Mouse (Mus musculus): ENCODE data around the gene Rab11fip3. TPM values are rescaled to one million over a fixed set of nuclear protein-coding genes. Genes with fewer than 3 reads are reported as not detected.

Gene Rab11fip3
- polyA plus RNA-seq, 1 experiment from 2014 or later, result 4.5 TPM

DNA sequence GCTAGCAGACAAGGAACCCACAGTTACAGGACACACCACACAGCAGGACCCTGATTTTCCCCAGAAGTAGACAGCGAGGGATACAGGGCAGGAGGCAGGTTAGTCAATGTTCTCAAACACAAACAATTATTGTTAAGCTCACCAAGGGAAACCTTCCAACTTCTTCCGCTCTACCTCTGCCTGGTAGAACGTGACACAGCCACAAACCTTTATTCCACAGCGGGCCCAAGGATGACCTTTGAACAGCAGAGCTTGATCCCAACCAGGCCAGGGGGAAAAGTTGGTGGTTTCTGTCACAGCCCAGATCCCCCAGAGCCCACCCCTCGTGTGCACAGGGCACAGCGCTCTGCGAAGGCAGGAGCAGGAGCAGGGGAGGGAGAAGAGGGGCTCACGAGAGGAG lies 45.4 kb downstream of the Rab11fip3 start:
- Histone ChIP-seq H3K4me1 (replicated peaks; ENCODE audit: control insufficient read depth, insufficient read depth) (no peaks in the 10 kb centered on the region), H3K9me3 (ENCODE audit: control insufficient read depth, low read length) (no peaks in the 10 kb centered on the region), H3K9ac (ENCODE audit: low read length) (no peak overlapping the region), H3K27me3 (ENCODE audit: control insufficient read depth, insufficient read depth, low read length) (no peaks in the 10 kb centered on the region), H3K4me2 (replicated peaks; ENCODE audit: low read depth) (no peak overlapping the region), H3K27ac (replicated peaks) (no peak overlapping the region), H3K36me3 (ENCODE audit: control insufficient read depth, insufficient read depth, low read length) (no peaks in the 10 kb centered on the region), H3K4me3 (ENCODE audit: low read depth, low read length) (no peak overlapping the region)
- ATAC-seq (ENCODE audit: low FRiP score, low TSS enrichment) (no peak), DNase-seq (ENCODE audit: low spot score) (no peak)
- TF ChIP-seq CTCF (IDR thresholded peaks at IDR 0.05; ENCODE audit: low read depth), result no peak
- no peak for TF ChIP-seq EP300 (optimal IDR thresholded peaks at IDR 0.05)
- 87% methylated on average over 8 of the region's 8 CpGs for WGBS

DNA sequence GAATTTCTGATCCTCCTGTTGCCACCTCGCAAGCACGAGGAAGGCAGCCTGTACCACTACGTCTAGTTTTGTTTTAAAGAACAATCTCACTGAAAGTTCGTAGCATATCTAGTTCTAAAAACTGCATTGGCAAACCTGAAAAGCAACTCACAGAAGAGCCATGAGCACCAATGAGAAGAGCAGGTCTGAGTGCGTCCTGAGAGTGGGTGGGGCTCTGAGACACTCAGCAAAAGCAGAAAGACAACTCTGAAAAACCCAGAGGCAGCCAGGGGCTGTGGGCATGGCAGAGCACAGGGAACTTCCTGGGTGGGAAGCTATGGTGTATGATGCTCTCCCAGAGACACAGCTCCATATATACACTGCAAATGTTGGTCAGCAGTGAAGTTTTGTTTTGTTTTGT lies 46.2 kb downstream of the Rab11fip3 start:
- no peaks in the 10 kb centered on the region for H3K9me3 ChIP-seq (ENCODE audit: control insufficient read depth, low read length)
- H3K36me3 ChIP-seq (ENCODE audit: control insufficient read depth, insufficient read depth, low read length), result no peaks in the 10 kb centered on the region
- H3K4me1 ChIP-seq (replicated peaks; ENCODE audit: control insufficient read depth, insufficient read depth), result no peaks in the 10 kb centered on the region
- no peak overlapping the region for H3K4me2 ChIP-seq (replicated peaks; ENCODE audit: low read depth)
- no peaks in the 10 kb centered on the region for H3K27me3 ChIP-seq (ENCODE audit: control insufficient read depth, insufficient read depth, low read length)
- H3K27ac ChIP-seq (replicated peaks), result 0 out of 2 replicates have a peak overlapping the region, but pooled peaks have one; percentile 5
- 70% methylated on average over 5 of the region's 5 CpGs for WGBS
- no peak for ATAC-seq (ENCODE audit: low FRiP score, low TSS enrichment)
- DNase-seq (ENCODE audit: low spot score), result no peak
- H3K9ac ChIP-seq (ENCODE audit: low read length), result no peak overlapping the region
- H3K4me3 ChIP-seq (ENCODE audit: low read depth, low read length), result no peak overlapping the region
- no peak for TF ChIP-seq EP300 (optimal IDR thresholded peaks at IDR 0.05)
- TF ChIP-seq CTCF (IDR thresholded peaks at IDR 0.05; ENCODE audit: low read depth), result no peak

DNA sequence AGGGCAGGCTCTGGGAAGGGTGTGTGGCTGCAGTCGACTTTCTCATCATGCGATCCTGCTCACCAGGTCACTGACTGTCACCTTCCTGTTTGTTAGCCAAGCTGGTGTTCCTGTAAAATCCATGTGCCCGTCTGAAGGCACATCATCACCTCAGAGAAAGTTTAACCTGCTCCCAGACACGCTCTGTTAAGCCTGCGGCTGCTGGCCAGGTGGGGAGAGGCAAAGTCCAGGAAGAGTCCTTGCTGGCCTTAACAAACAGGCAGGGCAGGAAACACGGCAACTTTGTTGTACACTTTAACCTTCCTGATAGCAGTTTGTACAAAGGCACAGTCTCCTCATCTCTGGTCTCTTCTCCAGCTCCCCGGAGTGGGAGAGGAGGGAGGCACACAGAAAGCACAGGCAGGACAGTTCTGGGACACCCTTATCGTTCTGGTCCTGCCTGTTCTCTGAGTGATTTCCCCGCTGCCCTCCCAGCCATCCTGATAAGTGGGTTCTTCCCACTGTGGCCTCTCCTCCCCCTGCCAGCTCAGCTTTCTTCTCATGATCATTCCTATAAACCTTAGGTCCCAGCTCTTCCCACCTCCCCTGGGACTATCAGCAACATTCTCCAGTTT lies 47.5 kb downstream of the Rab11fip3 start:
- no peaks in the 10 kb centered on the region for H3K36me3 ChIP-seq (ENCODE audit: control insufficient read depth, insufficient read depth, low read length)
- 0 out of 2 replicates have a peak overlapping the region, but pooled peaks have one; percentile 8 for H3K9ac ChIP-seq (ENCODE audit: low read length)
- no peak overlapping the region for H3K4me3 ChIP-seq (ENCODE audit: low read depth, low read length)
- H3K27ac ChIP-seq (replicated peaks), result peak overlapping the region; percentile 63; the same call in 1 of the 2 replicates
- no peak for TF ChIP-seq EP300 (optimal IDR thresholded peaks at IDR 0.05)
- TF ChIP-seq CTCF (IDR thresholded peaks at IDR 0.05; ENCODE audit: low read depth), result no peak
- no peaks in the 10 kb centered on the region for H3K9me3 ChIP-seq (ENCODE audit: control insufficient read depth, low read length)
- DNase-seq (ENCODE audit: low spot score) (peak; percentile 66), ATAC-seq (ENCODE audit: low FRiP score, low TSS enrichment) (peak; percentile 70)
- no peaks in the 10 kb centered on the region for H3K27me3 ChIP-seq (ENCODE audit: control insufficient read depth, insufficient read depth, low read length)
- H3K4me1 ChIP-seq (replicated peaks; ENCODE audit: control insufficient read depth, insufficient read depth), result no peaks in the 10 kb centered on the region
- no peak overlapping the region for H3K4me2 ChIP-seq (replicated peaks; ENCODE audit: low read depth)
- 56% methylated on average over 9 of the region's 9 CpGs for WGBS

GRCm38 (mm10) chr17:26020848-26021347 lies 48.5 kb downstream of the Rab11fip3 start:
- H3K9me3 ChIP-seq (ENCODE audit: control insufficient read depth, low read length), result no peaks in the 10 kb centered on the region
- no peaks in the 10 kb centered on the region for H3K4me1 ChIP-seq (replicated peaks; ENCODE audit: control insufficient read depth, insufficient read depth)
- 83% methylated on average over 7 of the region's 7 CpGs for WGBS
- ATAC-seq (ENCODE audit: low FRiP score, low TSS enrichment) (no peak), DNase-seq (ENCODE audit: low spot score) (no peak)
- H3K4me3 ChIP-seq (ENCODE audit: low read depth, low read length), result no peak overlapping the region
- H3K36me3 ChIP-seq (ENCODE audit: control insufficient read depth, insufficient read depth, low read length), result no peaks in the 10 kb centered on the region
- no peaks in the 10 kb centered on the region for H3K27me3 ChIP-seq (ENCODE audit: control insufficient read depth, insufficient read depth, low read length)
- TF ChIP-seq EP300 (optimal IDR thresholded peaks at IDR 0.05), result no peak
- H3K4me2 ChIP-seq (replicated peaks; ENCODE audit: low read depth), result no peak overlapping the region
- no peak overlapping the region for H3K9ac ChIP-seq (ENCODE audit: low read length)
- 0 out of 2 replicates have a peak overlapping the region, but pooled peaks have one; percentile 35 for H3K27ac ChIP-seq (replicated peaks)

GRCm38 (mm10) chr17:26018388-26018787 lies 51.0 kb downstream of the Rab11fip3 start:
- DNase-seq (ENCODE audit: low spot score), result no peak
- Histone ChIP-seq H3K4me2 (replicated peaks; ENCODE audit: low read depth) (no peak overlapping the region), H3K9me3 (ENCODE audit: control insufficient read depth, low read length) (no peaks in the 10 kb centered on the region), H3K27me3 (ENCODE audit: control insufficient read depth, insufficient read depth, low read length) (no peaks in the 10 kb centered on the region), H3K9ac (ENCODE audit: low read length) (no peak overlapping the region), H3K36me3 (ENCODE audit: control insufficient read depth, insufficient read depth, low read length) (0 out of 2 replicates have a peak, but pooled peaks cover 3% of the 10 kb centered on the region), H3K4me1 (replicated peaks; ENCODE audit: control insufficient read depth, insufficient read depth) (no peaks in the 10 kb centered on the region), H3K27ac (replicated peaks) (no peak overlapping the region), H3K4me3 (ENCODE audit: low read depth, low read length) (no peak overlapping the region)
- TF ChIP-seq EP300 (optimal IDR thresholded peaks at IDR 0.05) (no peak), CTCF (IDR thresholded peaks at IDR 0.05; ENCODE audit: low read depth) (no peak)
- 48% methylated on average over 3 of the region's 3 CpGs for WGBS
- ATAC-seq (ENCODE audit: low FRiP score, low TSS enrichment), result no peak

DNA sequence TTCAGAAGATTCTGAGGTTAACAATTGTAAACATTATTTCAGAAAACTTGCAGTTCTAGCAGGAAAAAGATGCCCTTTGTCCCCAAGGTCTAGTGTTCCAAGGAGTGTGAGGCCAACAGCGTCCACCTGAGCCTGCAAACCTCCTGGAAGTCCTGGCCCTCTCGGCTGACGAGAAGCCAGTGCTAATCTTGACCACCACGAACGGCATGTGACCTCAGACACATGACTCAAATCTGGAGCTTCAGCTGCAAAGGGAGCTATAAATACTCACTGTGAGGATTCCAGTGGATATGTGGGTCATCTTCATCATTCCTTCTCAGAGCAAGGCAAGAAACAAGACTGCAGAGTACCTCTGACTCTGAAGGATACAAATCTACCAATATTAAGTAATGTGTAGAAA lies 51.4 kb downstream of the Rab11fip3 start:
- Histone ChIP-seq H3K4me2 (replicated peaks; ENCODE audit: low read depth) (no peak overlapping the region), H3K9ac (ENCODE audit: low read length) (no peak overlapping the region), H3K27me3 (ENCODE audit: control insufficient read depth, insufficient read depth, low read length) (no peaks in the 10 kb centered on the region), H3K9me3 (ENCODE audit: control insufficient read depth, low read length) (no peaks in the 10 kb centered on the region), H3K4me3 (ENCODE audit: low read depth, low read length) (no peak overlapping the region), H3K27ac (replicated peaks) (no peak overlapping the region), H3K4me1 (replicated peaks; ENCODE audit: control insufficient read depth, insufficient read depth) (no peaks in the 10 kb centered on the region), H3K36me3 (ENCODE audit: control insufficient read depth, insufficient read depth, low read length) (0 out of 2 replicates have a peak, but pooled peaks cover 3% of the 10 kb centered on the region)
- 70% methylated on average over 5 of the region's 5 CpGs for WGBS
- no peak for TF ChIP-seq CTCF (IDR thresholded peaks at IDR 0.05; ENCODE audit: low read depth)
- ATAC-seq (ENCODE audit: low FRiP score, low TSS enrichment) (no peak), DNase-seq (ENCODE audit: low spot score) (no peak)
